Mouse (Mus musculus) A20 (cell line): ENCODE measurements around the gene M1ap.
A peak's percentile ranks its signal among the peaks of the same experiment; 100 is the strongest.

Source experiments
- DNase-seq: peaks from one replicate; pipeline ENCODE4 v3.0.0-alpha.2; 2011; ENCODE audit warnings: low read depth, low spot score

The M1ap gene

DNA sequence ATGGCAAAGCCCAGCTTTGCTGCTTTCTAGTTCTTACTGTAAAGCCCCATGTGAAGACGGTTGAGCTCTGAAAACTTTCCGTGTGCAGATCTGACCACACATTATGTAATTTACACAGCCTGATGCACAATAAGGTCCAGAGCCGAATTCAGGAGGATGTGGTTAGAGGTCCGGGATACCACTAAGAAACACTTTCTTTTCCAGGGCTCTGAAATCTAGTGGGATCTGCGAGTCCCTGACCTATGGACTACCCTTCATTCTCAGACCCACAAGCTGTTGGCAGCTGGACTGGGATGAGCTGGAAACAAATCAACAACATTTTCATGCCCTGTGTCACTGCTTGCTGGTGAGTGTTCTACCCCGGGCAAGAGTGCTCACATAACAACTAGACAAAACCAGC lies 59.4 kb downstream of the M1ap start:
- DNase-seq = no peak

DNA sequence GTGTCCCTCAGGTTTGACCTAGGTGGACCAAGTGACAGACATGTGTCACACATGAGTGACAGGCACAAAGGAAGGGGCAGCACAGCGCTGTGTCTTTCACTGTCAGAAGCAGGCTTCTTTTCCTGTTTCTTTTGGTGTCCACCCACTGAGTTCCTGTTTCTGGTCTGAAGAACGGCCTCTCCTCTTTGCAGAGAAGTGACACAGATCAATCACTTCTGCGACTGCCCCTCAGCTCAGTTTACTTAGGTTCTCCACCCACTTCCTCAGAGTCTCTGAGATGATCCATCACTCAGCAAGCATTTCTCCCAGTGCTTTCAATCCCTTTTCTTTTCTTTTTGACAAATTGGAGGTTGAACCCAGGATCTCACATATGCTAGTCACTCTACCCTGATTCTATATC lies 62.0 kb downstream of the M1ap start:
- peak; percentile 51 for DNase-seq

DNA sequence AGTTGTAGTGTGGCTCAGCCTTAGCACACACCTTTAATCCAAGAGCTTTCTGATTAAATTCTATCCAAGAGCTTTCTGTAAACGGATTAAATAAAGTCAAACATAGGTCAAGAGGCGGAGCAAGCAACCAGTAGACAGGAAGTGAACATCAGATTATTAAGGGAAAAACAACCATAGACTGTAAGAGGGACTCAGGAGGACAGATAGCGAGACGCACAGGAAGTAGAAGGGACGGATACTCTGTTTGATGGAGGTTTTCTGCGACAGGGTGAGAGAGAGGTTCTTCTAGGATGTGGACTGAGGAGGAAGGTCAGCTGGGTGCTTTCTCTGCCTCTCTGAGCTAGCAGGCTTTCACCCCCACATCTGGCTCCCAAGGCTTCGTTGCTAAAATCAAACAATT lies 63.3 kb downstream of the M1ap start:
- DNase-seq = no peak

DNA sequence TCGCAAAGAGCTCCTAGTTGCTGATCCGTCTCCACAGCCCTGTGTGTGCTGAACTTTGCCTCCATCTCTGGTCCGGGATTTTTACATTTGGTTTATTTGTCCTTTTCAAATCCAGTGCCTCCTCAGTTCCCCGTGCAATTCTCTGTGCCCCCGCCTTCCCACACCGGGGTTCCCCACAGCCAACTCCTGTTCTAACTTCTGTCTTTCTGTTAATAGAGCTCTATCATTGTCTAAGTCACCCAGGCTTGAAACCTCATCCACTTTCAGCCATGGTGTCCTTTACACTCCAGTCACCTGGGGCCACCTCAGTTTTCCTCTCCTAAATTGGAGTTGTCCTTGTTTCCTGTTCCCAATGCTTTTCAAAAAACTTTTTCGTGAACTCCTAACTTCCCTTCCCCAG lies 64.6 kb downstream of the M1ap start:
- no peak for DNase-seq

DNA sequence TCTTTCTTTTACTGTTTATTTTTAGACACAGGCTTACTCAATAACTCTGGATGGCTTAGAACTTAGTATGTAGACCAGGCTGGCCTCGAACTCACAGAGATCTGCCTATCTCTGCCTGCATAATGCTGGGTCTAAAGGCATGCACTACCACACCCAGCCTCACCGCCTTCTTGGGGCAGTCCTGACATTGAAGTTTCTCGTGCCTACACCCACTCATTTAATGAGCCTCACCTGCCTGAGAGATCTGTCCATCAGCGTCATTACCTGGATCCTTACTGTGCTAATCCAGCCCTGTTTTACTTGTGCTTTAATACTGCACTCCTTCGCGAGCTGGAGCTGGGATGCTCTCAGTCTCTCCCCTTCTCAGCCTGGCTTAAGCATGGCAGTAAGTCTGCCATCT lies 65.1 kb downstream of the M1ap start:
- DNase-seq = no peak

DNA sequence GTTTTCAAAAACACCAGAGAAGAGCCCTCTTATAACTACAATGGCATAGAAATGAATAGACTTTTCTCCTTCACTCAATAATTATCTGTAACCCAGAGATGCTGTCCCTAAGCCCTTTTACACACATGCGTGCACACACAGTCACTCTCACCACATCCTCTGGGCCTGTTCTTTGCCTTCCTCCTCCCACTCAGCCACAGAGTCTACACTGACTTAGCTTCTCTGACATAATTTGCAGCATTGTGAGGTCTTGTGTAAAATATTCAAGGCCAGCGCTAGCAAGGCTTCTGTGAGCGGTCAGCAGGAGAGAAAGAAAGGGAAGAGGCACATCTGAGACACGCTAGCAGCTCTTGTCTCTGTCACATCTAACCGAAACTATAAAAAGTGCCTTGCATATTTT lies 66.7 kb downstream of the M1ap start:
- DNase-seq = no peak

DNA sequence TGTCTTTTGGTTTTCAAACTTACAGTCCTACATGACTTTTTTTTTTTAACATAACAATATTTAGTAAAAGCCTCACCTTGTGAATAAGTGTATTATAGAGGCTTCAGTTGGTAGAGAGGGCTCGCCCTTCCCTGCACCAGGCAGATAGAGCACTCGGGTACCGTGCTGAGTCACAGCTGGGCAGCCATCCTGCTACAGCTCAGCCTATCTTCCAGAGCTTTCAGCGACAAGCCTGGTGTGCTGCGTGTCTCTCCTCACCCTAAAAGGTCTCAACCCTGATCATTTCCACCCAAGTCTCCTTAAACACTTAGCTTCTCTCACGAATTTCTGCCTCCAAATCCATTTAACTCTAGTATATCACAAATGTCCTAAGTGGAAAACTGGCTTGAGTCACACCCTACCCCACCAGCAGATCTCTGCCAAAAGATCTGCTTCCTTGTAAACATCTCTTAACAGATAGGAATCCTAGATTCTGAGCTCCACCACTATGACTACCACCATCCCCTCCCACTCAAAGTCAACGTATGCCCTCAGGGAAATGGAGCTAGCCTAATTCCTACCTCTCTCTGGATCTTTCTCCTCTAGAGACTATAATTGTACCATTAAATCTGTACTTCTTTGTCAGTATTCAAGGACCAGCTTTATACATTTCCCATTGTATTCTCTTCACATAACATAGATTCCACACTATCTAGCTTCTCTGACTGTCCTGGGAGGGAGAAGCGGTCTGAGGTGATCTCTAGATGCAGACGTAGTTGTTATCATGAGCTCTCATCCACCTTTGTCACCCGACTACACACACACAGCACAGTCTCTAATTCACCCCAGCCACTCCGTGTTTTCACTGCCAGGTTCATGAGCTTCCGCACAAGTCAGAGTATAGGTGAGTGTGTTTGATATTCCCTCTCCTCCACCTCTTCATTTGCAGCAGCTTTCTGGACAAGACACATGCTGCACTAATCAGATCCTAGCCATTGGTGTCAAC lies 68.1 kb downstream of the M1ap start:
- no peak for DNase-seq

DNA sequence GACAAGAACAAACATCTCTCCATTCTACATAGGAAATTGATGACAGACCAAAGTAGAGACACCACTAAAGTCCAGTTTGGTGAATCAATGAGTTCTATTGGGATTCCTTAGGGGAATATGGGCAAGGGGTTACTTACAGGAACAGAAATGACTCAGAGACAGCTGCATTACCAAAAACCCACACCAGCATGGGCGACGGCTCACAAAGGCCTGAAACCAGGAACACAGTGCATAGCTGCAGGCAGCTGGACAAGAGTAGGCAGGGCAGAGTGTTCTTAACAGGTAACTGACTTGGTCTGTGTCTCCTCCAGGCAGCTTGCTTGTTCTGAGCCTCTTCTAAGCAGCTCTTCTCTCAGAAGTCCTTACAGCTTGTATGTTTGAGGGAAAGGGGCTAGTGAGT lies 69.0 kb downstream of the M1ap start:
- DNase-seq = no peak

DNA sequence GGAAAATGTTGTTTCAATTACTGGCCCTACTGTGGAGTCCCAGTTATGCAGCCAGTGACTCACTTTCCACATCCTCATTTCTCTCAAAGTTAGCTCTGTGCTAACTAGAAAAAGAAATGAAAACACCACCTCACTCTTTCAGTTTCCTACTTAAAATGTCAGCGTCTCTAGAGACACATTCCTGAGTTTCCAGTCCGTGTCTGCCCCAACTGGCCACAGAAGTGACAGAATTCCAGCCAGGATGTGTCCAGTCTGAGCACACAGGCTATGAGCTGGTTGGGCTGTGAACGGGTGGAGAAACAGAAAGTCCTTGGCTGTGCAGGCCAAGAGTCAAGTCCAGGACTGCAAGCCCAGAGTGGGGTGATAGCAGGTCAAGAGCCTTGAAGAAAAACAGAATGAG lies 70.5 kb downstream of the M1ap start:
- no peak for DNase-seq

DNA sequence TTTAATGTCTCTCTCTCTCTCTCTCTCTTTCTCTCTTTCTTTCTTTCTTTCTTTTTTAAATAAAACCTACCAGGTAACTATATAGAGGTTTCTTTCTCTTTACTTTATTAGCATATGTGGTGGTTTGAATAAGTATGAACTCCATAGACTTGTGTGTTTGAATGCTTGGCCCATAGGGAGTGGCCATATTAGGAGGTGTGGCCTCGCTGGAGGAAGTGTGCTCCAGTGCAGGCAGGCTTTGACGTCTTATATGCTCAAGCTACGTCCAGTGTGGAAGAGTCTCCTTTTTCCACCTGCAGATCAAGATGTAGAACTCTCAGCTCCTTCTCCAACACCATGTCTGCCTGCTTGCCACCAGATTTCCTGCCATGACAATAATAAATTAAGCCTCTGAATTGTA lies 72.3 kb downstream of the M1ap start:
- no peak for DNase-seq

DNA sequence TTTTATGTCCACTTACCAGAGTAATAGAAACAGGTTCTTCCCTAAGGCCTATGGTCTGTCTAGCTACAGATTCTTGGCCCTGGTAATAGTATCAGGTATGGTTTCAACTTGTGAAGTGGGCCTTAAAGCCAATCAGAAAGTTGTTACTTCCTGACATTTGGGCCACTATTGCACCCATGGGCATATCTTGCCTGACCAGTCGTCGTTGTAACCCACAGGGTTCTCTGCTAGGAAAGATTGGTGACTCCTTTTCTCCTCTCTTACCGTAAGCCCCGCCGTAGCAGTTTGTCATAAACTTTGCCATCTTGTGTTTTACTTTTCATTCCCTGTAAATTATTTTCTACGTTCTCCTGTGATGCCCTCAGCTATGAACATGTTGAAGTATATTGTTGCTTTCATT lies 73.4 kb downstream of the M1ap start:
- no peak for DNase-seq

DNA sequence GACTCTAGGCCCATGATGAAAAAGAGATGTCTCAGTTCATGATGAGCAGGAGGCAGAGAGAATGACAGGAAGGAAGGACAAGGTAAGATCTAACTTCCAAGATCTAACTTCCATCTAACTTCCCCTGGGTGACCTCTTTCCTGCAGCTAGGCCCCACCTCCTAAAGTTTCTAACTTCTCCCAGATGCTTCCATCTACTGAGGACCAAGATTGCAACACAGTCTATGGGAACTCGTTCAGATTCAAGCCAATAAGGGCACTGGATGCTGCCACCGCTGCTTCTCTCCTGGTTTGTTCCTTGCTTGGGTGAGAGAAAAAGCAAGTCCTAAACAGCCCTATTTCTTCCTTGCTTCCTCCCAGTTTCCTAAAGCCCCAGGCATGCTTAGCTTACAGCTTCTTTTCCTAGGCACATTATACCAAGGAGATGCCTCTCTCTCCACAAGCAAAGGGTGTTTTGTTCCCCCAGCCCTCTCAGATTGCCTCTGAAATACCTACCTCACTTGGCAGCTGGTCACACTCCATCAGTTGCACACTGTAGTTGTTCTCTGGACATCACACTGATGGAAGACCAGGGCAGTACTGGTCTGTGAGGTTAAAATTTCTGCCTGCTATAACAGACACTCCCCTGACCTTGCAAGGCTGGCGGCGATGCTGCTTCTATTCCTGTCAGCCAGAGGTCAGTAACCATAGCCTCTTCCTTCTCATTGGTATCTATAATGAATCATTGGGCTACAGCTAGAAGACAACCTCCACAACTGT lies 74.3 kb downstream of the M1ap start:
- no peak for DNase-seq

DNA sequence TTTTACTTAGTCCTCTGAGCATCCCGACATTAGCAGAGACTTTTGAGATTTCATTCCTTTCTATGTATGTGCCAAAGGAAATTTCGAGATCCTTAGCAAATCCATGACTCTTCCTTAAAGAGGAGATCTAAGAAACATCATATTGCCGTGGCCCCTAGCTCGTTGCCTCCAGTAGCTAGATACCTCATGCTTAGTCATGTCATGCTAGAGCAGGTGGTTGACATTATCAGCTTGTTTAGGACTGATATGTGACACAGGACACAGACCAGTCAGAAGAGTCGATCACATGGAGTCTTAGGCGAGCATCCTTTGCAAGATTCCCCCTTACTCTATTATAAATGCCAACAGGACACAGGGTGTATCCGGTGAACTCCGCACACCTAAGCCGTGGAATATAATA lies 76.3 kb downstream of the M1ap start:
- DNase-seq = no peak

DNA sequence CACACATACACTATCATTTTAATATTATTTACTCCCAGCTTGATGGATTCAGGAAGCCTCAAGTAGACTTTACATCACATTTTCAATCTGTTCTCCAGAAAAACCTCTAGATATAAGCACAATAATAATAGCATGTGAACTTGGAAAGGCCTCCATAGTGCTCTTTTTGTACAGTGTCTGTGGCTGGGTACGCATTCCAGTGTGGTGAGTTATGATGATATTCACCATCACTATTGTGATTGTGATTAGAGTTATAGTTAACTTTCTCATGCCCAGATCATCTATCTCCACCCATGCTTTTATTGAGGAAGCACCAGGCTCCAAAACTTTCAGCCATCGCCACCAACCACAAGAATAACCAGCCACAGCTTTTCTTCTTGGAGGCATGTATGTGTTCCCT lies 77.1 kb downstream of the M1ap start:
- DNase-seq = no peak

DNA sequence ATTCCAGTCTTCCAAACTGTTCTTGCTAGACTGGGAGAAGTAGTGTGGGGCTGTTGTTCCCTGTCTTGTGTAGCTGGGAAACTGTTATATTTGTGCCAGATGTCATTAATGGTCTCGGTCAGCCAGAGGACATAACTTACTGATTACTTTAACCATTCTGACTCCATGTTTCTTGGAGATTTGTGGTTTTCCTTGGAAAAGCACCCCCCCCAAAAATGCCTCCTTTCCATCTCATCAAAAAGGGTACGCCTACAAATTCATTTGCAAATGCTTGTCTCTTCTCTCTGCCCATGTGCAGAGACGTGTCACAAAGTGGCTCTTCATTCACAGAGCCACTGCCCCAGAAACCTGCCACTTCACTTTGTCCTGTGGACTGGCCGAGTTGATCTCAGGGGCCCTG lies 77.7 kb downstream of the M1ap start:
- no peak for DNase-seq

DNA sequence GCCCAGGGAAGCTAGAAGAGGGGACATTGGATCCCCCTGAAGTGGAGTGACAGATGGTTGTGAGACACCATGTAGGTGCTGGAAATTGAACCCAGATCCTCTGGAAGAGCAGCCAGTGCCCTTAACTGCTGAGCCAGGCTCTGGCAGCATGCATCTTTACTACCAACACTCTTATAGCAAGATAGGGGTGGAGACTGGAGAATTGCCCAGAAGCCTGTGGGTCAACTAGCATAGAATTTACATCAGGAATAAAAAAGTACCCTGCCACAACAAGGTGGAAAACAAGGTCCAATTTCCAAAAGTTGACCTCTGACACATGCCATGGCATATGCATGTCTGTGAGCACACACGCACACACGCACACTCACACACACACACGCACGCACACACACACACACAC lies 78.5 kb downstream of the M1ap start:
- DNase-seq = no peak

DNA sequence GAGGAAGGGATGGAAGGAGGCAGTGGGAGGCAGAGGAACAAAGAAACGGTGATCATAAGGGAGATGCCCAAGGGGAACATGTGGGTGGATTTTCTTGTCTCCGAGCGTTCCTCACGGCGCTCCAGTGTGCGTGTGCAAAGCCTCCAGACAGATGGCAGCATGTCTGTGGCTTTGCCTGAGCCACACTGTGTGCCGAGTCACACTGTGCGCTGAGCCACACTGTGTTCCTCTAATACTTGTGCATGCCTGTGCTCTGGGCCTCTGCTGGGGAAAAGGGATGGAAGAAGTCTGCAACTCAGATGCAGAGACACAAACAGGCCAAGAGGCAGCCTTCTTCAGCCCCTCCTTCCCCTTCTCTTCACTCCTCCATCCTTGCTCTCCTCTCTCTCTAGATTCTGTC lies 80.6 kb downstream of the M1ap start:
- no peak for DNase-seq

DNA sequence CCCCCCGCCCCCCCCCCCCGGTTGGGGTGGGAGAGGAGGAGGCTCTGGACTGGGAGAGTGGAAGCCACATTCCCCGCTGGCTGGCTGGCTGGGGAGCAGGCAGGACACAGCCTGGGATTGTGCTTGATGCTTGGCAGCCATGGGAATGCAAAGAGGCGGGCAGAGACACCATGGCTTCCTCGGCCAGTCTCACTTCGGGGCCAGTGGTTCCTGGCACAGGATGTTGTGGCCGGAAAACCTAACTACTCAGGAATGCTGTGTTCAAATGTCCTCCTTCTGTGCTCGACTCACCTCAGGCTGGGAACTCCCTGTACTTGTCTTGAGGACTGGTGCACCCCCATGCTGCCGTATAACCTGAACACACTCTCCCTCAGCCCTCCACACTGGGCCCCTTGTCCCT lies 81.0 kb downstream of the M1ap start:
- DNase-seq = no peak

DNA sequence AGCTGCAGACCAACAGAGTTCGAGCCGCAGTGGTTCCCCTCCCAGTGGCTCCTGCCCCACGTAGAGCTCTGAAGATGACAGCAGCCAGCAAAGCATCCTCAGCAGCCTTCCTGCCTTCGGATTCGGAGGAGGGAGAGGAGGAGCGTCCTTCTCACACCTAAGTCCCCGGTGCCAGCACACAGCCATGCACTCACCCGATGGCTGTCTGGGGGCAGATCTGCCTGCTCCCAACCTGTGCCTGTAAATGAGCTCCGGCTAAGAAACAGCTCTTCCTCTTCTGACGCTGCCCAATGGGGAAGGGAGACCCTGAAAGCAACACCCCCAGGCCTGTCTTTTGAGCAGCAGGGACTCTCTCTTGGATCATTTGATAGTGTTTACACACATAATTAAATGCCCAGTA lies 83.1 kb downstream of the M1ap start:
- DNase-seq = no peak

DNA sequence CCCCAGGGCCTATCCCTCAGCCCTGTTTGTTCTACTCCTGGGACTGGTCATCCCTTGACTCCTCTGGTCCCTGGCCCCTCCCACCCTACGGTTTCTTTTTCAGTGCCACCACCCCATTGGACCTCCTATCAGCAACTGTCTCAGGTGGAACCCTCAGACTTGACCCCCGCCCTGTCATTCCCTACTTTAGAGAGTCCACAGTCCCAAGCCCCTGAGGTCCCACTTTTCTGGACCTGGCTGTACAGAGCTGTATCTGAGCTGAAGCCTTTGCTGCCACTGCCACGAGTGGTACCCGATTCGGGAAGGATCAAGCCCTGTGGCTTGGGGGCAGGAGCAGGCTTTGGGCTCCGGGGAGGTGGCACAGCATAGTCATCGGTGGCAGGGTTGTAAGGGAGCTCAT lies 84.4 kb downstream of the M1ap start:
- no peak for DNase-seq

DNA sequence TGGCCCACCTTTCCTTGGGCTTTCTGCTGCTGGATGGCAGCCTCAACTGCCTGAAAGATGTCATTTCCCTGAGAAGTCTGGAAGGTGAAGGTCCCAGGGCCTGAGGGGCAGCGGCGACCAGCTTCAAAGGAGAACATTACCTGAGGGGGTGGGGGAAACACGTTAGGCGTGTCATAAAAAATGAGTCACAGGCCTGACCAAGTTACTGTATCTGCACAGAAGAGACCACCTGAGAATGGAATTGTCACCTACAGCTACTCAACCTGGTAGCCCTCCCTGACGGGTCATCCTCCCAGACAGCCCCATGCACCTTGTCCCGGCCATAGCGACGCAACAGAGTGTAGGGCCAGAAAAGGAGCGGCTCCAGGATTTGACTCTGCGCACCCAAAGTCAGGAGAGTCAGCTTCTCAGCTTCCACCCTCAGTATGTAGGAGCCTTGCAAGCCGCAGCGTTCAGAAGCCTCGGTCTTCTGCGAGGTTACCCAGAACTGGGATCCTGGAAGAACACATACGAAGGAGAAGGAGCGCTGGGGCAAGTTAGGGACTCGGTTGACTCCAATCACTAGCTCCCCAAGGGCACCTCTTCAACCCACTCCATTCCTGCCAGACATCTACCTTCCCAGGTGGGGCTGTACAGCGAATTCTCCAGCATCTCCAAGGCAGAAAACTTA lies 85.4 kb downstream of the M1ap start:
- no peak for DNase-seq

DNA sequence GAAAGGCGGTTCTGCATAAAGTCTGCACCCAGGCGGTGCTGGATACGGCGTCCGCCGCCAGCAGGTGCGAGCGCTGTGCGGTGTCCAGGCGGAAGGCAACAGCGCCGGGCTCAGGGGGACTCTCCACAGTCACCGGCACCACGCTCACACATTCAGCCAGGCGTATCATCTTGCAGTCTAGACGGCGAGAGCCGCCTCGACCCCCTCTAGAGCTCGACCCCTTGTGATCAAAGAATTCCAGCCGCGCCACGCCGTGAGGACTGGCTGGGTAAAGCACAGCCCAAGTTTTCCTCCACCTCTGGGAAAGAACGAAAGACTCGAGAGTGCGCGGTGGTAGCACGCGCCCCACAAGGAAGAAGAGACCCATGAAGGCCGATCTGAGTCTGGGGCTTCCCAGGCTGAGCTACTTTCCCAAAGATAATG lies 86.1 kb downstream of the M1ap start:
- peak; percentile 65 for DNase-seq
